Mouse (Mus musculus): ENCODE measurements around the gene Csnk1g1.
A peak's percentile ranks its signal among the peaks of the same experiment; 100 is the strongest.

Csnk1g1 gene

DNA sequence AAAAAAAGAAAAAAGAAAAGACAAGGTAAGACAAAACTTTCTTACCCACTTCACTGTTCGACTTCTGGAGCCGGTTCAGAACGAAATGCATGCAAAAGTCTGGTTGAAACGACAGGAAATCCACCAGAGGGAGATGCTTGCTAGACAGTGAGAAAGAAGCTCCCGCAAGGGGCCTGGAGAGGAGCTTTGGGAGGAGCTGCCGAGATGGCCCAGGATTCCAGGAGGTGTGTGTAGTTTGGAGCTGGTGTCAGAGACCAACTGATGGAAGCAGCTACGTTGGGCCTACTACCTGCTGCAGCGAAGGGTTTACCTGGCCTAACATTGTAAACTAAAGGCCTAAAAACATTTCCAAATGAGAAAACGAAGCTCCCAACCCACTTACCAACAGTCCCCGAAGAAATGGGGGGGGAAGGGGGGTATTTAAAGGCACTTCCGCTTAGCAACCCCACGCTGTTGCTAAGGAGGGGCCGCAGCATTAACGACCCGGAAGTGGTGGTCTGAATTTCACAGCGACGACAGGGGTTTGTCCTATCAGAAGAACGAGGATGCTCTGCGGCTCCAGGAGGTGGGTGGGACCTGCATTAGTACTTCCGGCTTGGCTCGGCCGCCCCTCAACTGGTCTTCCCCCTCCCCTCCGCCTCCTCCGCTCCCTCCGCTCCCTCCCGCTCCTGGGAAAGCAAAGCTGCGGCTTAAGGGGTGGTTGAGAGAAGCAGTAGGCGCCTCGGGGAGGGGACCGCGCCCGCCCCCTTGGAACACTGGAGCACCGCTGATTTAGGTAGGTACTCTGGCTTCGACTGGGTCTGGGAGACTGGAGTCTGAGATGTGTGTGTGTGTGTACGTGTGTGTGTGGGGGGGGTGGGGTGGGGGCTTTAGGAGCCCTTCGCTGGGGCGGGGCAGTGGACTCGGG is at the start of gene Csnk1g1, which contains the start of gene Trip4:
Gene Csnk1g1, plus strand, starts transcription at position 531 of the 907 bp plus-strand sequence.
Gene Trip4, minus strand, starts transcription at position 401 of the 907 bp plus-strand sequence.
- DNase-seq (ENCODE audit: low spot score in 2 of 2), result peak; percentile 96 to 98

GRCm38 (mm10) chr9:65859656-65860055 is 49.1 kb upstream of the Csnk1g1 start:
- no peak for DNase-seq (ENCODE audit: low spot score in 2 of 2)

- DNase-seq (ENCODE audit: low spot score in 2 of 2), result peak; percentile 77 to 78
Measured at GRCm38 (mm10) chr9:65884564-65885315, 24.0 kb upstream of the Csnk1g1 start.

DNA sequence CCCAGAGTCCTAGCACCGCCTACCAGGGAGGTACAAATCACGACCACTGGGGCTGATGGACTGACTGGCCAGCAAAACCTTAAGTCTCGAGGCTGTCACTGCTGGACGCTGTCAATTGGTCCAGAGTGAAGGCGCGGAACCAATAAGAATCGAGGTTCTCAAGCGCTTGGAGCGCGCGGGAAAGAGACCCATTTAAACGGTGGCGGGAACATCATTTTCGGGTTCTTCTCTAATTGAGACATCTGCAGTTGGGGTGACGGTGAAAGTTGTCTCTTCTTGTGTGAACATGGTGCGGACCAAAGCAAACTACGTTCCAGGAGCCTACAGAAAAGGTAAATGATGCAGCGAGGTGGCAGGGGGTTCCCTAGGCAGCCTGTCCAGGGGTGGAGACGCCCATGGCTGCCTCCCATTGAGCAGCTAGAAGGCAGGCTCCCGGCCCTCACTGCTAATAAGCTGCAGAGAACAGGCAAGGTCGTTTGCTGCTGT is 18.5 kb upstream of the Csnk1g1 start, which contains the start of gene Pclaf:
Gene Pclaf, plus strand, starts transcription at position 95 of the 486 bp plus-strand sequence.
- DNase-seq (ENCODE audit: low spot score in 2 of 2), result peak; percentile 34 to 54

DNA sequence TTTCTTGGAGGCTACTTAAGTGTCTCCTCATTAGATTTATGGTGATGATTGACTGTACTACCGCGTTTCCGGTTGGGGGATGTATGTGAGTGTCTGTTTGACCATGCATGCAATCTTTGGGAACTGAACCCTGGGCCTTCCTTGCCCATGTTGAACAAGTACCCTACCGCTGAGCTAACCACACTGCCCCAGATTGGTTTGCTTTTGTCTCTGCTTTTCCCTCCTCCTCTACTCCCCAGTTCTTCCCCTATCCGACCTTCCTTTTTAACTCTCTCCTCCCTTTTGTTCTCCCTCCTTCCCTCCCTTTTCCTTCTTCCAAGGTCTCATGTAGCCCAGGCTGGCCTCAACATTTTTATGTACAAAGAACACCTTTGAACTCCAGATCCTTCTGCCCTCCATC is 17.6 kb upstream of the Csnk1g1 start:
- no peak for DNase-seq (ENCODE audit: low spot score in 2 of 2)

DNA sequence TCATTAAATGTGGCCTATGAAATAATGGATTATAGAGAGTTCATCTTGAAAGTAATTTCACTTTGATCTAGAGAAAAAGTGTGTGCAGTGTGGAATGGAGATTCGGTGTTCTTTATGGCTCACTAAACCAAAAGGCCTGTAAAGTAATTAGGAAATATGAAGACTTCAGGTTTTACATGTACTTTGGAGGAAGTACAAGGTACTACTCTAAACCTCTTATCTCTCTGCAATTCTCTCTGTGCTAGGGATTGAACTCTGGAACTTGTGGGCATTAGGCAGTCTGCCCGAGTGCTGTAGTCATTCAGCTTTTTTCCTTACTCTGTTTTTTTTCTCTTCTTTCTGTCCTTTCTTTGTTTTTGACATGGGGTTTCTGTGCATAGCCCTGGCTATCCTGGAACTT is 11.7 kb upstream of the Csnk1g1 start:
- no peak for DNase-seq (ENCODE audit: low spot score in 2 of 2)

DNA sequence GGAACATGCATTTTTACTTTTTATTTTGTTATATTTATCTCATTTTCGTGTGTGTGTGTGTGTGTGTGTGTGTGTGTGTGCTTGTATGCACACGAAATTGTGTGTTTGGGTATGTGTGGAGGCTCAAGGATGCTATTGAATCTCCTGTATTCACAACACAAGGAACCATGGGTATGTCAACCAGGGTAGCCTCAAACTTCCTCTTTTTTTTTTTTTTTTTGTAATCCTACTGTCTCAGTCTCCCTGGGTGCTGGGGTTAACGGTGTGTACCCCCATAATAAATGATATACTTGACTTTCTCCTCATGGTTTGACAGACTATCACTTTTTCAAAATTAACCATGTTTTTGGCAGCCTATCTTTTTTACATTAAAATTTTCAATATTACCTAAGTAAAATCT is 5.8 kb upstream of the Csnk1g1 start:
- DNase-seq (ENCODE audit: low spot score in 2 of 2), result no peak

- no peak for DNase-seq (ENCODE audit: low spot score in 2 of 2)
Measured at GRCm38 (mm10) chr9:65903419-65903818, 5.3 kb upstream of the Csnk1g1 start.

DNA sequence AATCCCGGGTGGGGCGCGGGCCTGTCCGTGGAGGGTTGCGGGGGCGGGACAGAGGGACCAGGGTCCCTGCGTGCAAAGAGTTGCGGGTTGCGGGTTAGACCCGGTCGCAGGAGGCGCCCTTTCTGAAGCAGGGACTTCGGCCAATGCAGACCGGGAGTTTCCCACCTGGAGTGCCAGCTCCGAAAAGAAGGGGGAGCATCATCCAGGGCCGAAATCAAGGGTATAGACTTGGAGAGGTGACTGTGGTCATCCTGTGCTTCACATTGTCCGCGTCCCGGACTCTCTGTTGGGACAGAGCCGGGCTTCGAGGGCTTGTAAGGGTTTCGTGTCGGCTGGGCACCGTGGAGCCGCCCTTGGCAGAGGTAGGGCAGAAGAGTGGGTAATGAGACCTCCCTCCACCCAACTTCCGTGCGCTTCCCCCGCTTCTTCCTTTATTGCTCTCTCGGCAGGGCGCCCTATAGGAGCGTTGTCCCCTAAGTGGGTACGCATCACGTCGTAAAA is 627 bp downstream of the Csnk1g1 start:
- peak; percentile 32 to 37 for DNase-seq (ENCODE audit: low spot score in 2 of 2)

GRCm38 (mm10) chr9:65909837-65910236 is 1.1 kb downstream of the Csnk1g1 start:
- no peak for DNase-seq (ENCODE audit: low spot score in 2 of 2)

GRCm38 (mm10) chr9:65913976-65914375 is 5.3 kb downstream of the Csnk1g1 start:
- peak in 1 of 2 experiments; percentile 39 for DNase-seq (ENCODE audit: low spot score in 2 of 2)

GRCm38 (mm10) chr9:65917015-65917414 is 8.3 kb downstream of the Csnk1g1 start:
- DNase-seq (ENCODE audit: low spot score in 2 of 2), result no peak

- DNase-seq (ENCODE audit: low spot score in 2 of 2), result no peak
Measured at GRCm38 (mm10) chr9:65928456-65928855, 19.7 kb downstream of the Csnk1g1 start.

DNA sequence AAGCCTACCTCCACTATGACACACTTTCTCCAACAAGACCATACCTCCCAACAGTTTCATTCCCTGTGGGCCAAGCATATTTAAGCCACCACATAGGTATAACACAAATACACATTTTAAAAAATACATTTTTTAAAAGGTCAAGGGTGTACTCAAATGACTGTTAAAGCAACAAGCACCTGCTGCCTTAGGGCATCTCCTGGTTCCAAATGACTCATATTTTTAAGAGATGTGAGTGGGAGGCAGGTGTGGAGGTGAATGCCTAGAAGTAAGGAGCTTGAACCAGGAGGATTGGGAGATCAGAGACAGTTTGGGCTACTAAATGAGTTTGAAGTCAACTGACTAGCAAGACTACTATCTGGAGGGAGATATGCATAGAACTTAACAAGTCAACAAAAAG is 21.1 kb downstream of the Csnk1g1 start:
- DNase-seq (ENCODE audit: low spot score in 2 of 2), result no peak

DNA sequence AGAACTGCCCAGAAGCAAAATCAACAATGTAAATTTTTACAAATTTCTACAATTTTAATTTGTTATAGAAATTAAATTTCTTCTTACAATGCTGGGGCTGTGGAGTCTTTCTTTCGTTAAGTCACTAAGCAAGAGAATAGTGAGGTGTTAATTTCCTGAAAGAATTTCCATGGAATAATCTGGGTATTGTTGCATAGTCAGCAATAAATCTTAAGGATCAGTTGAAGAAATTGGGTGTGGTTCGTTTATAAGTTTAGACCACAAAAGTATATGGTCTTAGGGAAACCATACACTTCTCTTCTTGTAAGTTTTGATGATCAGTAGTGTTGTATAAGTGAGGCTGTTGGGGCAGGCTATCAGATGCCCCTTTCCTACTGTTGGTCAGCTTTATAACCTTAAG is 28.8 kb downstream of the Csnk1g1 start:
- DNase-seq (ENCODE audit: low spot score in 2 of 2), result no peak

DNA sequence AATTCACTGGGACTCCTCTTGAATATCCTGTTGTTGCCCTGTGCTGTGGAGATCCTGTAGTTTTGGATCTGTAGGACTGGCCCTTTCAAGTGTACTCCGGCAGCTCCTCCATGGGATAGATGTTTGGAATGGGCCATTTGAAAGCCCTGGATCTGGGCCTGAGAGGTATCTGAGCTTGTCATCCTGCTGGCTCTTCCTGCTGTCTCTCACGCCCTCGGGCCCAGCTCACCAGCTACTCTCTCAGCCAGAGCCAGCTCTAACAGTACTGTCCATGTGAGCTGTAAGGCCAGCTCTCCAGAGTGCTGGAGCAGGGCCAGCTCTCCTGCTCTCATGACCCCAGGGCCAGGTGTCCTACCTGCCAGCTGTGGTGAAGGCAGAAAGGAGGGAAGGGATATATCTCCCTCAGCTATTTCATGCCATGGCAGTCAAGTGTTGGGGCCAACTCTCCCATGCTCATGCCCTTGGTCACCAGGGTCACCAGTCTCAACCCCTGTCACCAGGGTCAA is 42.4 kb downstream of the Csnk1g1 start:
- DNase-seq (ENCODE audit: low spot score in 2 of 2), result no peak

DNA sequence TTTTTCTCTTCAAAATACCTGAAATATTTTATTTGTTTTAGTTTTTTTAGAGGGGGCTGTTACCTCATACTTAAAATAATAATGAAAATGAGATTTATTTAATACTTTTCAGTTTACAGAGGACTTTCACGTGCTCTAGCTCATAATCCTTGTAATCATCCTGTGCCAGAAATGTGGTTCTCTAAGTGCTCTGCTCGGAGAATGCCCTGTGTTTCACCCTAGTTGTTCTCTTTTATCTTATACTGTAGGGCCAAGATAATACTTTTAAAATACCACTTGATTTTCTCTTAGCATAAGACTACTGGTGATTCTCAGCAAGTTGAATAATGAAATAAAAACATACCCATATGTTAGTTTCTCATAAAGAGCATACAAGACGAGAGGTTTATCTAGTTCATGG is 61.3 kb downstream of the Csnk1g1 start:
- DNase-seq (ENCODE audit: low spot score in 2 of 2), result no peak

- no peak for DNase-seq (ENCODE audit: low spot score in 2 of 2)
Measured at GRCm38 (mm10) chr9:65973206-65973605, 64.5 kb downstream of the Csnk1g1 start.

- DNase-seq (ENCODE audit: low spot score in 2 of 2), result no peak
Measured at GRCm38 (mm10) chr9:65975886-65976285, 67.2 kb downstream of the Csnk1g1 start.

GRCm38 (mm10) chr9:65982841-65983240 is 74.1 kb downstream of the Csnk1g1 start:
- DNase-seq (ENCODE audit: low spot score in 2 of 2), result no peak

DNA sequence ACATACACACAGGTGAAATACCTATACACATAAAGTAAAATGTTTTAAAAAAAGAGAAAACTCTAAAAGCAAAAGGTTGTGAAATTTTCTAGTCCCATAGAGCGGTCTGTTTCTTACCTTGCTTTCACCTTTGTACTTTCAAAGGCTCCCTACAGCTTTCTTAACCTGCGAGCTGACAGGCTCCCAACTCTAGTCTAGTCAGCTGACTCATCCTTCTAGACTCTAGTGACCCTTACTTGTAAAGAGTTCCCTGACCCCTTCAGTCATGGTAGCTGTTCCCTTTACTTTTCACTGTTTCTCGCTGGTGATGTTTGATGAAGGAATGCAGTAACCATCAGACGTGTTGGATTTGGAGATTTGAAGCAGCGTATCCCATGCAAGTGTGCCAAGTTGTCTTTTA is 78.3 kb downstream of the Csnk1g1 start:
- DNase-seq (ENCODE audit: low spot score in 2 of 2), result no peak
